Mouse (Mus musculus): ENCODE measurements around the gene Dusp10. TPM values are rescaled to one million over a fixed set of nuclear protein-coding genes. Genes with fewer than 3 reads are reported as not detected.

Dusp10 gene
- total RNA-seq, 4 experiments from 2014 or later, result 18.7 to 31.0 (median 23.8) TPM

DNA sequence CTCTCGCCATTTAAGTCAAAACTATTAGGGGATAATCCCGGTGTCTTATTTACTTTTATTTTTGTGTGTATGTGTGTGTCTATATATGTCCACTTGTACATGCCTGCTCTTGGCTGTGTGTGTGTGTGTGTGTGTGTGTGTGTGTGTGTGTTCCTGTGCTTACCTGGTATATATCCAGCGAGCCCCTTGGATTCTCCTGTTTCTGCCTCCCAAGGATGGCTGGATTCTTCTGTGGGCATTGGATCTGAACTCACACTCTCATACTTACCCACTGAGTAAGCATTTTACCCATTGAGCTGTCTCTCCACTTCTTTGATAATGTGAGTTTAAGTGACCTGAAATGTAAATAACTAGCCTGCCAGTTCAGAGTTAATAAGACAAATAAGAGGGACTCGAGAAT is 40.6 kb downstream of the Dusp10 start:
- no peak for DNase-seq (ENCODE audit: low spot score in 2 of 2)

DNA sequence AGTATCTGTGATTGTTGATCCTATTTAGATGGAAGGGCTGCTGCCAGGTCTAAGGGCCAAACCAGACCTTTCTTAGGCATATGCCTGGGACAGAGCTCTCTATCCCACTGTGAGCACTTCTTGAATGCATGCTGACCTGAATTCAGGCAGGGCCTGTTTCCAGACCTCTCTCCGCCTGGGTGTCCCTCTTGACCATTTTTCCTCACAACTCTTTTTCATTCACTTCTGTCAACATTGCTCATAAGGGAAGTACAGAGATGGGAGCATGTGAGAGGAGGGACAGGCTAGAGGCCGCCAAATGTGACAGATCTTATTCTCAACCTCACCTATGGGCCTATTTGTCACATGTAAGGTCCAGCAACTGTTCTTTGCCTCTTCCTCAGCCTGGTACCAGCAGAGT is 41.1 kb downstream of the Dusp10 start:
- no peak for DNase-seq (ENCODE audit: low spot score in 2 of 2)

DNA sequence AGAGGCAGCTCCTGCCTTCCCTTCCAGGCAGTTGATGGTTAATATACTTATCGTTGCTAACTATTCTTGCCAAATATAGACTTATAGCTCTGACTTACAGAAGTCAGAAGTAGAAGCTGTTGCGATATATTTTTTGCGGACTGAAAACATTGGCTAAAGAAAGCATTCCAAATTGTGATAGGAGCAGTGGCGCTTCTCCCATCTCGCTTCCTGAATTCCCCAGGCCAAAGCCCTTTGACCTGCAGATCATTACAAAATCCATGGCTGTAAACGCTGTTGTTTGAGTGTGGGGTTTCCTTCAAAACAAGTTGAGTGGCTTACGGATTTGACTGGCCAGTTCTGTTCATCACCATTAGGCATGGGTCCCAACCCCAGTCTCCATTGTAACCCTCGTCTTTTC is 45.1 kb downstream of the Dusp10 start:
- no peak for DNase-seq (ENCODE audit: low spot score in 2 of 2)

DNA sequence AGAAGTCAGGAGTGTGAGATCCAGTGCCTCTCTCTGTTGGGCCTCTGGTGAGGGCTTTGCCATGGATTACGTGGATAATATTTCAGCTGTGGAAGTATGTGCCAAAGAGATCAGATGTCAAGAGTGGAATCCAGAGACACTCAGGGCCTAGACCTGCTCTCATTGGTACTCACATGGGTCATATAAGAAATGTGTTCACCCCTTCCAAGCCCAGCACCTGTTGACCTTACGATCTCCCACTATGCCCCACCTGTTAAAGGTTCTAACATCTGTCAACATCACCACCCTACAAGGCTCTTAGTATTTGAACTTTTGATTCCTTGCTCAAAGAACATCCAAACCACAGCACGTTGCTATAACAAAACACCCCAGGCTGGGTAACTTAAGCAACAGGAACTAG is 46.7 kb downstream of the Dusp10 start:
- DNase-seq (ENCODE audit: low spot score in 2 of 2), result no peak

DNA sequence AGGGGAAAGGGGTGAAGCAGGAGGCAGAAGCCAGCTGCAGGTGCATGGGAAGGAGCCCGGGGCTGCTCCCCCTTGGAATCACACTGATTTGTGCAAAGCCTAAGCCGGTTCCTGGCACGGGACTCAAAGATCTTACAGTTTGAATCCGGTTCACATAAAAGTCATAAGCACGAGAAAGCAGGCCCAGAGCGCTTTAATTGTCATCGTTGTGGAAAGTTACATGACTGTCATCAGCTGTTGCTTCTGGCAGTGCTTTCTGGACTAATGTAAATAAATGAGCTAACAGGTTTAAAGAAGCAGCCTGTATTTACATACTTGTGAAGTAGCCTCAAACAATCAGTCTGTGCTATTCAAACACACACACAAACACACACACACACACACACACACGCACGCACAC is 47.3 kb downstream of the Dusp10 start:
- no peak for DNase-seq (ENCODE audit: low spot score in 2 of 2)

DNA sequence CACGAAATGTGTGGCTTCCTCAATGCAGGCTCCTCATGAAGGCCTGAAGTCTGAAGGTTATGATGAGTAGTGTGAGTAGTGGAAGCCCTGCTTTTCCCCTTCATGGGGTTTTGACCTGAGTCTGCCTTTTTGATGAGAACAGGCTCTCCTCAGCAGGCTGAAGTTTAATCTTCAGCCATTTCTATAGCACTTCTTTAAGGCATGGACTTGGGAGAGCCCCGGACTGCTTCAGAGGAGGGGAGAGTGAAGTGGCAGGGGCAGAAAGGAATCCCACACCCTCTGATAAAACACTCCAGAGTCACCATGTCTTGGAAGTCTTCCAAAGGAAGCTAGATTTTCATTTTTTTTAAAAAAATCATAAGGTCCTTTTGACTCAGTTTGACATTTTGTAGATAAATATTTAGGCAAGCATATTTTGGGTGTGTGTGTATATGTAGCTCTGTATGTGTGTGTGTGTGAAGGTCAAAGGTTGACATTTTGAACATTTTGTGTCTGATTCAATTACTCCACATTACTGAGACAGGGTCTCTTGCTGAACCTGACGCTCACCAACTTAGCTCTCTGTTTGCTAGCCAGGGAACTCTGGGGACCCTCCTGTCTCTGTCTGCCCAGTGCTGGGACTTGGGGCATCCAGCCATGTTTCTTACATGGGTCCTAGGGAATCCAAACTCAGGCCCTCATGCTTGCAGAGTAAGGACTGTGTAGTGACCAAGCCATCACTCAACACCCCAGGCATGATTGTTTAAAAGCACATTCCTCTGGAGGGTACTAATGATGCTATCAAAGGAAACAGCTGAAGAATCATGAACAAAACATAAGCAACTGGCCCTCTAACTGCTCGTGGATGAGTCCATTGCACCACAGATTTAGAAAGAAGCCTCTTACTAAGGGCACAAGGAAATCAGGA is 48.0 kb downstream of the Dusp10 start:
- DNase-seq (ENCODE audit: low spot score in 2 of 2), result no peak

DNA sequence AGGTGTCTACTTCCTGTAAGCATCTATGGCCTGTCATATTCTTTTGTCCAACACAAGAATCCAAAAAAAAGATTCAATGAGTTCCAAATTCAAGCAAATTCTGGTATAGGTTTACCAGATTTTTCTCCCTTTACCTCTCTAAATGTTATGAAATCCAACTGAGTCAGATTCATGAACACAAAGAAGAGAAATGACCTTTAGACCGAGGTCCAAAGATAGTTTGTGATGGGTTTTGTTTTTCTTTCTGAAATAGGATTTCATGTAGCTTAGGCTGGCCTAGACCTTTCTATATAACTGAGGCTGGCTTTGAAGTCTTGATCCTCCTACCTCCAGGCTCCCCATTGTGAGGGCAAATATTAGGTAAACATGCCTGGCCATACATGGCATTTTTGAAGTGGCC is 48.8 kb downstream of the Dusp10 start:
- DNase-seq (ENCODE audit: low spot score in 2 of 2), result no peak

DNA sequence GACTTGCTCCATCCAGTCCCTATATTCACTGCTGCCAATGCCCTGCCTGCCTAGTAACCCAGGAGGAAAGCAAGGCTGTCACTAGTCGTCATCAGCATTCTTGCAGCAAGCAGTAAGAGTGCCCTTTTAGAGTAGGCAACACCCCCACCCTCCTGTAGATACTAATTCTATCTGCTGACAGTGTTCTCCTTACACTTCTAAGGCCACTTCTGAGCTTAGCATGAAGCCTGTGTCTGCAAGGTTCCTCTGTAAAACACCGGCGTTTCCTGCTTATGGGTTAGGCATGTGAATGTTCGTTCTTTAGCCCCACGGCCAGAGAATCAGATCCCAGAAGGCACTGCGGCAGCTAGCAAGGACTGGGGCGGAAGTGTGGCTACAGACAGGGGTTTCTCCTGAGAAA is 51.2 kb downstream of the Dusp10 start:
- DNase-seq (ENCODE audit: low spot score in 2 of 2), result no peak

DNA sequence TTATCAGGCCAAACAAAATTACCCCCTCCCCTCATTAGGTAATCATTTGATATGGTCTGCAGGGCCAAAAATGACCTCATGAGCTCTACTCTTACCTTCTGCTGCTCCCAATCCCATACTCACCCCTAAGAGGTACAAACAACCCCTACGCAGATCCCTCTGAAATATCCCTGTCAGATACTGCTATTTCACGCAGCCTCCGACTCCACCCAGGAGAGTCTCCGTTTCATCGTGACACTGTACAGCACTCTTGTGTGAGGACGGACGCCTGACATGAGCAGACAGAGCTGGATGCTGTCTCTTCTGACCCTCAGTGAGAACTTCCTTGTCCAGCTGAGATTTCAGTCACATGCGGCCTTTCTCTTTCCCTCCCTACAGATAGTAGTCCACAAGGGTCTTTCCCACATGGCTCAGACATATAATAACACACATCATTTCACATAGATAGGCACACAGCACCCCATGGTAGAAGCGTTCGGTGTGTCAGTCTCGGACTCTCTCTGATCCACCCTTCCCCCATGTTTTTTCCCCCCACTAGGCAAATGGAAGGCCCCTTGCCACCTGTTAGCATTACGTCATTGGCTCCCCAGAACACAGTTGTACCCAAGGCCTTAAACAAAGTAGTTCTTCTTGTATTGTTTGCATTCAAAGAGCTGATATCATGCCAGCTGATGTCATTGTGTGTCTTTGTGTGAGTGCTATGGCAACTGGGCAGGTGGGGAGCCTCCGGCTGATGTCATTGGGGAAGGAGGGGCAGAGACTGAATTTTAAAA is 52.7 kb downstream of the Dusp10 start:
- DNase-seq (ENCODE audit: low spot score in 2 of 2), result no peak

DNA sequence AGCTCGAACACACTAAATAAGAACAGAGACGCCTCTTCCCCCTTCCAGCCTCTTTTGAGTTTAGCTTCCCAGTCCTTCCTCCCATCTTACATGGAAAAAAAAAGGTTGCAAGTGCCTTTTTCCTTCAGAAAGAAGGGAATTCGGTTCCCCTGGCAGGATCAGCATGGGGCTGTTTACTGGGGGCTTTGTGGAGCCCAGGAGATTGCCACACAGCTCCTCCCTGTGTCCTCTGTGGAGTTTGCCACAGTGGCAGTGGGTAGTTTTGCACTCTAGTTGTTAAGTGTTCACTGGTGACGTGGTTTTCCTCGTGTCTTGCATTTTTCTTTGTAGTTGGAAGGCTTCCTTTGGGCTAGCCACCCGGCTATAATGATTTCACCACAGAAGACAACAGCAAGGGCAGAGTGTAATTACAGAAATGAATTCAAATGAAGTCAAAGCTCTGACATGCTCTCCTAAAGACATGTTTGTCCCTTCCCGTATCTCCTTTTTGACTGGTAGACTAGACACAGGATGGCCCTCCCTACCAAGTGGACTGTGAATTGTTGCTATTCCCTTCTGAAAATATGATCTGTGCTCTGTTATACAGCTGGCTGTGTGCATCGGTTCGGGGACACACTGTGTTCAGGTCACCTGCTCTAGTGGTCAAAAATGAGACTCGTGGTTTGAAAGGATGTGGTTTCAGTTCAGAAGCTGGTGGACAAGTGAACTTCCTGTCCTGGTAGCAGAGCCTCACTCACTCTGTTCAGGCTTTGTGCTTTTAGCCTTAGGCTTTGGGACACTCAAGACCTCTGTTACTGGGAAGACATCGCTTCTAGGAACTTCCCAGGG is 53.6 kb downstream of the Dusp10 start:
- no peak for DNase-seq (ENCODE audit: low spot score in 2 of 2)

DNA sequence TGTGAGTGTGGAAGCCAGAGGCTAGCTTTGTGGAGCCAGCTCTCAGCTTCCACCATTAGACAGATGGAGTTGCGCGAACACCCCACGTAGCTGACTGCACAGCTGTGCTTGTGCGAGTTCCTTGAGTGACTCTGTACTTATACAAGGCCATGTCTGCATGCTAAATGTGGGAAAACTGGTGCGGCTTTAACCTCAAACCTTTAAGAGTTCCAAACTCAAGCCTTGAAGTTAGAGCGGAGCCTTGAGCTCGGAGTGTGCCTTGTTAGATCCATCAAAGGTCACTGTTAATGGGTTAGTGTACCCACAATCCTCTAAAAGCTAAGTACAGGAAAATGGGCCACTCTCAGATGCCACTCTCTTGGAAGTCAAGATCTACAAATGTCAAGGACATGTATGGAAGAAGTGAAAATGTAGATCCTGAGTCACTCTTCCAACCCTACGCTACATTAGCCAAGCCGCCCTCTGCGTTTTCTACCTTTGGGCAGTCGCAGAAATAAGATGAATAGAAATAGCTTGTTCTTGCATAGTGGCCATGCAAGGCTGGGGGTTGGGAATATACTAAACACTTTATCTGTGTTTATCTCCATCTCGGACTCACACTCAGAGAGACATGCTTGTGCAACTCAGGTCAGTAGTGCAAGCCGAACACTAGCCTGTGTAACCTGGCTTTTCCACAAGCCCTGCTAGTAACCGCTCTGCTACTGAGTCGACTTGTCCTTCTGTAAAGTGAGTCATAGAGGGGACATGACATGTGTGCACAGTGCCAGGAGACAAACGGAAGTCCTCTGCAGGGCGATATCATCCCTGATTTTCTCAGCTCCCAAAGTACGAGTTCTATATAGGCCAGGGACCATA is 54.8 kb downstream of the Dusp10 start:
- no peak for DNase-seq (ENCODE audit: low spot score in 2 of 2)

DNA sequence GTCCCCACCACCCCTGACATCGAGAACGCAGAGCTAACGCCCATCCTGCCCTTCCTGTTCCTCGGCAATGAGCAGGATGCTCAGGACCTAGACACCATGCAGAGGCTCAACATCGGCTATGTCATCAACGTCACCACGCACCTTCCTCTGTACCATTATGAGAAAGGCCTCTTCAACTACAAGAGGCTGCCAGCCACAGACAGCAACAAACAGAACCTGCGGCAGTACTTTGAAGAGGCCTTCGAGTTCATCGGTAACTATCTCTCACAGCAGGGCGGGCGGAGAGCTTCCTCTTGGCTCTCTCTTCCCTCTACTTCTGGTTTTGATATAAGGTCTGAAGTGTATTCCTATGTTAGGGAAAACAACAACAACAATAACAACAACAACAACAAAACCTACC is 55.9 kb downstream of the Dusp10 start:
- no peak for DNase-seq (ENCODE audit: low spot score in 2 of 2)

DNA sequence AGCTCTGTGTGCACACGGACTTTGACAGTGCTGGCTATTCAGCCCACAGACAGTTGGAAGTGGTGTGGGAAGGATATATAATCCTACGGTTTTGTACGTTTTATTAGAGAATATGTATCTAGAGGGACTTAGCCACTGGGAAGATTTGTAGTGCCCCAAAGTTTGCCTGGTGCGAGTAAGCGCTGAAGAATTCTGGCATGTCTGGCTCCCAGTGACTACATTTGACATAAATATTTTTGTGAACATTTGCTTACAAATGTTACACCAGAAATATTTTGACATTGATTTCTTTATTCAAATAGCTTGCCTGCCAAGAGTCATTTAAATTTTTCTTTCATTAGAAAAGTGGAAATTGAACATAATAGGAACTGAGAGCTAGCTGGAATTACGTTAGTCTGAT is 63.0 kb downstream of the Dusp10 start:
- DNase-seq (ENCODE audit: low spot score in 2 of 2), result no peak

DNA sequence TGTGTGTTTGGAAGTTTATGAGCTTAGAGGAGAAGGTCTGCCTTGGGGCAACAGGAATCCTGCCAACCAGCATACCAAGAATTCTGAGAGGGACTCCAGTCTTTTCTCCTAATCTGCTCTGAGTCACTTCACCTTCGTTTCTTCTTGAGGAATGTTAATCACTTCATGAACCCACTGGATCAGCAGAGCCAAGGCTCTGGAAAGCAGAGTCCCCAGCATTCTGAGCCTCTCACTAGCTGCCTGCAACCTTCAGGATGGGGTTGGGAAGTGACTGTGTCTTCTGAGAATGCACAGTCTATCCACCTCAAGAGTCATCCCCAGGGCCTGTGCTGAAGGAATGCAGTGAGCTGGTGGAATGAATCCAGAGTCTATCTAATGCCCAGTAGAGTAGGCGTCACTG is 63.7 kb downstream of the Dusp10 start:
- DNase-seq (ENCODE audit: low spot score in 2 of 2), result no peak

DNA sequence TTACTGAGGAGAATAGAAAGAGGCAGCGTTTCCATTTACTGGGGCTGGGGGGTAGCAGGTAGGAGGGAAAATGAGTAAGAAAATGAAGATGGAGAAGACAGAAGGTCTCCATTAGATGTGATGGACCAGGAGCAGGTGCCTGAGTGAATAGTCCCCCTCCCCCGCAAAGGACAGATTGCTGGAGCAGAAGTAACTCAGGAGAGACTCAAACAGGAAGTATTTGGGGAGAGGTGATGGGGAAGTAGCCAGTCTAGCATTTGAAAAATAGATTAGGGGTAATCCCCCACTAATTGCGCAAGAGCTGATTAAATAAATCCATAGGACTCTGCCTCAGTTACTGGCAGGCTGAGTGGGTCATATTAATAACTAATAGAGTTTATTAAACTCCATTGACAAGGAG is 66.2 kb downstream of the Dusp10 start:
- DNase-seq (ENCODE audit: low spot score in 2 of 2), result no peak

DNA sequence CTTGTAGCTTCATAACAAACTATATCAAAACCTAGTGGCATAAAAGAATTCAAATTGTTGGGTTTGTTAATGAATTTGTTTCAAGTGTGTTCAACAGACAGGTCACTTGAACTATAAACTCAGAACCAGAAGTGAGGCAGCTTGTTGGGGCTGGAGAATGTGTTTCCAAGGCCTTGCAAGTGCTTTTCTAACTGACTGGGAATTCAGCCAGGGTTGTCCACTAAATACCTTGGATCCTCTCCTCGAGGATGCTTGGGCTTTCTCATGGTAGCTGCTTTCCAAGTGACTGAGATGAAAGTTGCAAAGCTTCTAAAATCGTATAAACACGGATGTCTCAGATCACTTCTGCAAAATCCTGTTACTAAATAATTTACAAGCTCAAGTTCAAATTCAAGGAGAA is 69.6 kb downstream of the Dusp10 start:
- no peak for DNase-seq (ENCODE audit: low spot score in 2 of 2)

DNA sequence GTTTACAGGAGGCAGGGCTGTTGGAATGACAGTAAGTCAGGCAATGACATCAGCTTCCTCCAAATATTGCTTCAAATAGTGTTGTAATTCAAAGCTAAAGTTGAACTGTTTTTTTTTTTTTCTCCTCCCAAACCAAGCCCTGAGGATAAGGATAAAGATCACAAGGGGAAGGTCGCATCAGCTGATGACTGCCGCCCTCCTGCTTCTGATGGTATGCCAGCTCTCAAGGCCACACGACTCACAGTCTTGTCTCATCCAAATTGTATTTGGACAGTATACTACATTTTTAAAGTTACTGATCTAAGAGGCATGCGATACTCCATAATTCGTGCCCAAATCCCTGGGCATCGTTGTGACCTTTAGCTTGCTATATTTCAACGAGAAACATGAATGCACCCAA is 70.1 kb downstream of the Dusp10 start:
- DNase-seq (ENCODE audit: low spot score in 2 of 2), result no peak

DNA sequence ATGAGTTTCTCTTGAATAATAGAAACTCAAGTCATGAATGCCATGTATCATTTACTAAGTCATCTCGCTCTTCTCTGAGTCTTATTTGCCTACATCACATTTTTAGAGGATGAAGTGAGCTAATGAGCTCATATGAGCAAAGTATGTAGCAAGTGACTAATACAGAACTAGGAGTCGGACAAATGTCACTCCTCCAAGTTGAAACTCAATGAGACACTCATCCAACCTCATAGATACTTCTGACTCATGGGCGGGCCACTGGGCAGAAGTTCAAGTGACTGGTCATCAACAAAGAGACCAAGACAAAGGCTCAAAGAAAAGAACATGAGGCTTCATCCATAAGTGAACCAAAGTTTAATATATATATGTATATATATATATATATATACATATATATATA is 71.9 kb downstream of the Dusp10 start:
- DNase-seq (ENCODE audit: low spot score in 2 of 2), result no peak

DNA sequence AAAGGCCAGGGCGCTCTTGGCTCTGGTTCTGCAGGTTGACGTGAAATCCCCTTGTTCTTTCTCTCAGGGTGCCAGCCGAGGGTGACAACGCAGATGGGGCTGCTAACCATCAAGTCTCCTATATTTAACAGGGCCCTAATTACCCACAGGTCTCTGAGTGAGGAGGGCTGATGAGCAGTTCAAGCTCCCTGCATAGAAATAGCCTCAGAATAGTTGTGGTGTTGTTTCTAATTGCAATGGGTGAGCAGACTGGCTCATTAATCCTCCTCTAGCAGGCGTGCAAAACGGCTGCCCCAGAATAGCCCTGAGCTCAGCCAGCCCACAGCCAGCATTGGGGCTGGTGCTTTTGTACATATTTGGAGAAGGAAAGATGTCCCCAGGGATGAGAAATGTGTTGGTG is 77.4 kb downstream of the Dusp10 start:
- DNase-seq (ENCODE audit: low spot score in 2 of 2), result no peak

DNA sequence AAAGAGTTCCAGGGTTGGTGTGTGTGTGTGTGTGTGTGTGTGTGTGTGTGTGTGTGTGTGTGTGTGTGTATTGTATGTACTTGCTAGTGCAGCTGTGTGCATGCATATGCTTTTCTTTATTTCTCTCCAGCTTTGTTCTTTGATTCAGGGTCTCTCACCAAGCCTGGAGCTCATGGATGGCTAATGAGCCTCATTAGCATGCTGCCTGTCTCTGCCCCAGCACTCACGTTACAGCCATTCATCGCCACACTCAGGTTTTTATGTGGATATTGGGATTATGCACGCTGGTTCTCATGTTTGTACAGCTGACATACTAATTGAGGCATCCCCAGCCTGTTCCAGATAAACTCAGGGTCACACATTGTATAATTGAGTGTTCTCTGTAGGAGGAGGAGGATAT is 81.8 kb downstream of the Dusp10 start:
- DNase-seq (ENCODE audit: low spot score in 2 of 2), result no peak

DNA sequence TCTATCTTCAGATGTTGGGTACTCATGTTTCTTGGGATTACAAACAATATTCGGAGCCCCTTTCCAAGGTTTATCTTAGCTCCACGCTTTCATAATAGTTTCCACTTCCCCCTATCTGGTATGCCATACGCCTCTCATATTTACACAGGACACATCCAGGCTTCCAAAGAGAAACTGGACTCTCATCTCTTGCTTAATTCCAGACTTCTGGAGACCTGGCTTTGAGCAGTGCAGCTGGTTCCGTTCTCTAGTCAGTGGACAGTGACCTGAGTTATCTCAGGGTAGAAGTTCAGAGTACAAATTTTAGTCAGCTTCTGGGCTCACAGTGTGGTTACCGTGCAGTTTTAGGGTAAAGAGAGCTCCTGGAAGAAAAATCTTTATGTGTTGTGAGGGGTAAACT is 87.3 kb downstream of the Dusp10 start:
- DNase-seq (ENCODE audit: low spot score in 2 of 2), result no peak

Data from gastrocnemius, adult 8-10 months (tissue).